Mouse (Mus musculus): Measurements from ENCODE around the gene Ccdc58. TPM values are rescaled to one million over a fixed set of nuclear protein-coding genes. Genes with fewer than 3 reads are reported as not detected.

Gene Ccdc58
- polyA plus RNA-seq, 1 experiment, result 52.8 TPM

GRCm38 (mm10) chr16:36069819-36070575 is 1.5 kb upstream of the Ccdc58 start:
- no peak for TF ChIP-seq CTCF (IDR thresholded peaks at IDR 0.05; ENCODE audit: control insufficient read depth, insufficient read depth, low read length)
- no peak for TF ChIP-seq POLR2A (IDR thresholded peaks at IDR 0.05; ENCODE audit: borderline replicate concordance, control insufficient read depth, low read depth, low read length)
- H3K4me1 ChIP-seq (ENCODE audit: control insufficient read depth, insufficient read depth, low read length), result no peaks in the 10 kb centered on the region; the same call in none of the 2 replicates
- WGBS, result 56% methylated on average over 9 of the region's 9 CpGs
- H3K4me3 ChIP-seq (replicated peaks; ENCODE audit: control insufficient read depth, low read depth, low read length), result no peak overlapping the region
- H3K27ac ChIP-seq (ENCODE audit: control insufficient read depth, insufficient read depth, low read depth, low read length, poor library complexity), result no peak overlapping the region

DNA sequence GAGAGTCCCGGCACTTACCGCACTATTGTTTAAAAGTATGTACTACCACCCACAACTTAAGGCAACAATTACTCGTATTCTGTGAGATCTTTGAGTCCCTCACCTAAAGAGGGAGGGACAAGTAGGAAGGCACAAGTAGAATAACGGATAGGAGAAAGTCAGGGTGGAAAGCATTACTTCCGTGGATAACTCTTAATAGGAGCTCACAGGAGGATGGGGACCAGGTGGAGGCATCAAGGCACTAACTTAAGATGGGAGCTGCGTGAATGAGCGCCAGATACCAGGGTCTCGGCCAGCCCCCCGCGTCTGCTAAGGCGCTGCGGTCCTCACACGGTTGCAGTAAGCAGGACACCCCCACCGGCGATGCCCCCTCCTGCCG is 425 bp upstream of the Ccdc58 start:
- Histone ChIP-seq H3K4me1 (ENCODE audit: control insufficient read depth, insufficient read depth, low read length) (no peaks in the 10 kb centered on the region; the same call in none of the 2 replicates), H3K4me3 (replicated peaks; ENCODE audit: control insufficient read depth, low read depth, low read length) (peak overlapping the region; percentile 71), H3K27ac (ENCODE audit: control insufficient read depth, insufficient read depth, low read depth, low read length, poor library complexity) (peak overlapping the region; percentile 88; the same call in 1 of the 2 replicates)
- WGBS, result under 1% methylated on average over 16 of the region's 16 CpGs
- TF ChIP-seq CTCF (IDR thresholded peaks at IDR 0.05; ENCODE audit: control insufficient read depth, insufficient read depth, low read length), result no peak

DNA sequence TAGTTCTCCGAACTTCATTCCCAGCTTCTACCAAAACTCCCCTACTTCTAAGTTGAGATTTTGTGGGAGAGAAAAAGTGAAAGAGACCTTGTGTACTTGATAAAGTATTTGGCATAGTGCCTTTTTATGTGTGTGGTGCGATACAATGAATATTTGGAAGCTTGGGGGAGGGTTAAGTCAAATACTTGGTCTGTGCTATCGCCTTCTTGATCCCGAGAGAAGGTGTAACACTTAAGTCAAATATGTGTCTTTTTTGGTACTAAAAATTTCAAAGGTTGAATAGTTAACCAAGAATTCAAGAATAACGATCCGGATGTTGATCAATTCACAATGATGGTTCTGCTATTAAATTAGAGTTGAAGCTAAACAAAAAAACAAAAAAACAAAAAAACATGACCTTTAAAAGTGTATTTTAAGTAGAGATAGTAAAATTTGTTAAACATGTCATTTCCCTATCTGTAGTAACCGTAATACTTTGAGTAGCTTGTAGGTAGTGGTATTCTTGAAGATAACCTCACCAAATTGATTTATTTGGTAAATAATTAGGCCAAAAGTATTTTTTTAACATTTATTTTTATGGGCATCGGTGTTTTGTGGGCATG is 1.0 kb downstream of the Ccdc58 start:
- peak overlapping the region; percentile 71 for H3K4me3 ChIP-seq (replicated peaks; ENCODE audit: control insufficient read depth, low read depth, low read length)
- no peaks in the 10 kb centered on the region for H3K4me1 ChIP-seq (ENCODE audit: control insufficient read depth, insufficient read depth, low read length)
- no peak for TF ChIP-seq POLR2A (IDR thresholded peaks at IDR 0.05; ENCODE audit: borderline replicate concordance, control insufficient read depth, low read depth, low read length)
- 29% methylated on average over 8 of the region's 8 CpGs for WGBS
- H3K27ac ChIP-seq (ENCODE audit: control insufficient read depth, insufficient read depth, low read depth, low read length, poor library complexity), result no peak overlapping the region

GRCm38 (mm10) chr16:36074772-36075171 is 3.3 kb downstream of the Ccdc58 start:
- Histone ChIP-seq H3K27ac (ENCODE audit: control insufficient read depth, insufficient read depth, low read depth, low read length, poor library complexity) (no peak overlapping the region), H3K4me1 (ENCODE audit: control insufficient read depth, insufficient read depth, low read length) (no peaks in the 10 kb centered on the region), H3K4me3 (replicated peaks; ENCODE audit: control insufficient read depth, low read depth, low read length) (no peak overlapping the region)
- WGBS, result 86% methylated on average over 3 of the region's 3 CpGs
- TF ChIP-seq POLR2A (IDR thresholded peaks at IDR 0.05; ENCODE audit: borderline replicate concordance, control insufficient read depth, low read depth, low read length) (no peak), CTCF (IDR thresholded peaks at IDR 0.05; ENCODE audit: control insufficient read depth, insufficient read depth, low read length) (no peak)

- TF ChIP-seq POLR2A (IDR thresholded peaks at IDR 0.05; ENCODE audit: borderline replicate concordance, control insufficient read depth, low read depth, low read length) (no peak), CTCF (IDR thresholded peaks at IDR 0.05; ENCODE audit: control insufficient read depth, insufficient read depth, low read length) (no peak)
- WGBS, result 89% methylated on average over 3 of the region's 3 CpGs
These were observed 8.4 kb downstream of the Ccdc58 start for GRCm38 (mm10) chr16:36079916-36080315.

DNA sequence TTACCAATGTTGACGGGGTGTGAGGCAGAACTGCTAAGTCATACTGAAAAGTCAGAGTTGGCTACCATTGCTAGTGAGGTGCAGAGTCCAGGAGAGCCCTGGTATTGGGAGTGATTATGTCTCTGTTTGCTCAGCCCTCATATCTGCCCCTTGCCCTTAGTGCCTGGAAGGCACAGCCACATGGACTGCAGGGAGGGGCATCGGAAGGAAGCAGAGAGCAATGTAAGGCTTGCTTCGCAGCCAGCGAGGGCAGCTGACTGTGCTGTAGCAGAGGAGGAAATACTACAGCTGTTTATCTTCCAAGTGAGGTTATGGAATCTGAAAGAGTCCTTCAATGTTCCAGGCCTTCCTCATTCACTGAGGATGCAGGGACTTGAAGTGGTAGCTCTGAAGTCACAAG is 16.4 kb downstream of the Ccdc58 start:
- H3K27ac ChIP-seq (ENCODE audit: control insufficient read depth, insufficient read depth, low read depth, low read length, poor library complexity), result no peak overlapping the region
- no peaks in the 10 kb centered on the region for H3K4me1 ChIP-seq (ENCODE audit: control insufficient read depth, insufficient read depth, low read length)
- TF ChIP-seq CTCF (IDR thresholded peaks at IDR 0.05; ENCODE audit: control insufficient read depth, insufficient read depth, low read length) (no peak), POLR2A (IDR thresholded peaks at IDR 0.05; ENCODE audit: borderline replicate concordance, control insufficient read depth, low read depth, low read length) (no peak)
- WGBS, result 79% methylated on average over 4 of the region's 4 CpGs
- H3K4me3 ChIP-seq (replicated peaks; ENCODE audit: control insufficient read depth, low read depth, low read length), result no peak overlapping the region

More at GRCm38 (mm10) chr16:36079916-36080315, 8.4 kb downstream of the Ccdc58 start:
- H3K4me3 ChIP-seq (replicated peaks; ENCODE audit: control insufficient read depth, low read depth, low read length), result no peak overlapping the region
- no peak overlapping the region for H3K27ac ChIP-seq (ENCODE audit: control insufficient read depth, insufficient read depth, low read depth, low read length, poor library complexity)
- no peaks in the 10 kb centered on the region for H3K4me1 ChIP-seq (ENCODE audit: control insufficient read depth, insufficient read depth, low read length)

- 86% methylated on average over 7 of the region's 7 CpGs for WGBS
- TF ChIP-seq CTCF (IDR thresholded peaks at IDR 0.05; ENCODE audit: control insufficient read depth, insufficient read depth, low read length) (no peak), POLR2A (IDR thresholded peaks at IDR 0.05; ENCODE audit: borderline replicate concordance, control insufficient read depth, low read depth, low read length) (no peak)
- Histone ChIP-seq H3K4me3 (replicated peaks; ENCODE audit: control insufficient read depth, low read depth, low read length) (no peak overlapping the region), H3K4me1 (ENCODE audit: control insufficient read depth, insufficient read depth, low read length) (no peaks in the 10 kb centered on the region), H3K27ac (ENCODE audit: control insufficient read depth, insufficient read depth, low read depth, low read length, poor library complexity) (no peak overlapping the region)
These were observed 17.6 kb downstream of the Ccdc58 start for GRCm38 (mm10) chr16:36089065-36089464.

- H3K4me3 ChIP-seq (replicated peaks; ENCODE audit: control insufficient read depth, low read depth, low read length), result no peak overlapping the region
These were observed 18.5 kb downstream of the Ccdc58 start for GRCm38 (mm10) chr16:36089850-36090616.

More at GRCm38 (mm10) chr16:36089850-36090616, 18.5 kb downstream of the Ccdc58 start:
- no peak overlapping the region for H3K27ac ChIP-seq (ENCODE audit: control insufficient read depth, insufficient read depth, low read depth, low read length, poor library complexity)
- TF ChIP-seq POLR2A (IDR thresholded peaks at IDR 0.05; ENCODE audit: borderline replicate concordance, control insufficient read depth, low read depth, low read length), result no peak
- no peak for TF ChIP-seq CTCF (IDR thresholded peaks at IDR 0.05; ENCODE audit: control insufficient read depth, insufficient read depth, low read length)
- no peaks in the 10 kb centered on the region for H3K4me1 ChIP-seq (ENCODE audit: control insufficient read depth, insufficient read depth, low read length)
- WGBS, result 78% methylated on average over 8 of the region's 8 CpGs

All from bone marrow, adult 2 months (tissue).